Mouse (Mus musculus): ENCODE measurements around the gene Topbp1.

DNA sequence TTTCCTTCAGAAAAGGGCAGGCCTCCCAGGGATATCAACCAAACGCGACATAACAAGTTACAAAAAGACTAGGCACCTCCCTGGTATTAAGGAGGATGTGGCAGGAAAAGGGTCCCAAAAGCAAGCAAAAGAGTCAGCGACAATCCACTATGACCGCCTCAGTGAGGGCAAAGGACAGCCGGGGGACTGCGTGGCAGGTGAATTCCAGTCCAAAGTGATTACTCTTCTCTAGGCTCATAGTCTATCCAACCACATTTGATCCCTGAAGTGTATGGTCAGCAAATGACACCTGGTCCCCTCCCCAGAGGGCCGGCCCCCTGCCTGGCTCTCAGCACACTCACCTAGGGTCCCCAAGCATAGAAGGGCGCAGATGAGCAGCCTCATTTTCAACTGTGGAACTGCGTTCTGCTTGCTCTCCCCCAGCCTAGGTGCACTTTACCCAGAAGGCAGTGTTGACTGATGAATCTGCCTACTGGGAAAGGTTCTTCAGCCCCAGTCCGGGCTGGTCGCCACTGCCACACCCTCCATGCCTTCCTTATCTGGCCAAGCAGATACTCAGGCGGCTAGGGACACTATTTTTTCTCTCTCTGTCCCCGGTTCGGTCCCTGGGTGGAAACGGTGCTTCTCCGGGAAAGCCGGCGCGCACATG is 17.1 kb upstream of the Topbp1 start:
- TF ChIP-seq GATA1 (IDR thresholded peaks at IDR 0.05; ENCODE audit: borderline replicate concordance, low read length), result no peak
- no peak for TF ChIP-seq FLI1 (IDR thresholded peaks at IDR 0.05; ENCODE audit: low read length)

Measured in megakaryocyte, embryonic 14.5 days (primary cell).